19 mouse cellular contexts compared by ENCODE assay signal in the genomic region with DNA sequence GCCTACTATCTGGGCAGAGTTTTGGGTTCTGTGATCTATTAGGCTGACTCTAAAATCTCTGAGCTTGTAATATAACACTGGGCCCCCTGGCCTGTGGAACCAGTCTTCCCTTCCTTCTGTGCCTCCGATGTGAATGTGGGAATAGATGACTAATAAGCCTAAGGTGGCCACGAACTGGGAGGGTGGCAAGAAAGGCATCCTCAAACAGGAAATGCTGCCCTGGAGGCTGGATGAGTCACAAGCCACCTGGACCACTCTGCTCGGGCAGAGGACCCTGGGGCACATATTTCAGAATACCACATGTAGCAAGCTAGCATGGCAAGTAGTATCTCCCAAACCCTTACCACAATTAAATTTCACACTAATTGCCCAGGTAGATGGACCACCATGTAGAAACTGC.
"Had no signal": no experiment of that assay in that cellular context is flagged by ENCODE, and none has a peak within 500 bp of the region (broad histone marks: within the 10 kb centered on the region; RNA-seq: fewer than 3 reads in every experiment).

No protein-coding gene starts in this region.

- DNase-seq: kidney, adult 2 months; kidney, postnatal 10 days; kidney, postnatal 36 days; liver; liver, embryonic 13.5 days; lung, postnatal 36 days; right cerebral cortex, adult 18-20 months; right cerebral cortex, postnatal 25 days; spleen, adult 18-20 months; thymus, postnatal 25 days had no signal

- ATAC-seq: lung, postnatal 0 days; midbrain, embryonic 13.5 days; midbrain, embryonic 16.5 days had no signal

- H3K9me3 ChIP-seq: liver, embryonic 13.5 days; megakaryocyte, embryonic 14.5 days; midbrain, embryonic 13.5 days; stomach, embryonic 15.5 days had no signal

- H3K27ac ChIP-seq: limb, embryonic 10.5 days; limb, embryonic 13.5 days; liver, embryonic 13.5 days; midbrain, embryonic 10.5 days; midbrain, embryonic 13.5 days; stomach, embryonic 15.5 days had no signal

- H3K27me3 ChIP-seq: midbrain, embryonic 13.5 days; stomach, embryonic 15.5 days had no signal

- H3K4me2 ChIP-seq: limb, embryonic 13.5 days; liver, embryonic 13.5 days; lung, embryonic 14.5 days; midbrain, embryonic 13.5 days; stomach, embryonic 15.5 days had no signal

- H3K36me3 ChIP-seq: limb, embryonic 13.5 days; liver, embryonic 13.5 days; stomach, embryonic 15.5 days had no signal

- H3K9ac ChIP-seq: limb, embryonic 13.5 days; liver, embryonic 13.5 days; lung, embryonic 14.5 days; midbrain, embryonic 13.5 days; stomach, embryonic 15.5 days had no signal

- H3K4me1 ChIP-seq: liver, embryonic 13.5 days; megakaryocyte, embryonic 14.5 days; midbrain, embryonic 13.5 days had no signal

- H3K4me3 ChIP-seq: limb, embryonic 10.5 days; limb, embryonic 13.5 days; liver, embryonic 13.5 days; megakaryocyte, embryonic 14.5 days; midbrain, embryonic 10.5 days; midbrain, embryonic 13.5 days; stomach, embryonic 15.5 days had no signal
